Mouse (Mus musculus): ENCODE measurements around the gene Kazn.

DNA sequence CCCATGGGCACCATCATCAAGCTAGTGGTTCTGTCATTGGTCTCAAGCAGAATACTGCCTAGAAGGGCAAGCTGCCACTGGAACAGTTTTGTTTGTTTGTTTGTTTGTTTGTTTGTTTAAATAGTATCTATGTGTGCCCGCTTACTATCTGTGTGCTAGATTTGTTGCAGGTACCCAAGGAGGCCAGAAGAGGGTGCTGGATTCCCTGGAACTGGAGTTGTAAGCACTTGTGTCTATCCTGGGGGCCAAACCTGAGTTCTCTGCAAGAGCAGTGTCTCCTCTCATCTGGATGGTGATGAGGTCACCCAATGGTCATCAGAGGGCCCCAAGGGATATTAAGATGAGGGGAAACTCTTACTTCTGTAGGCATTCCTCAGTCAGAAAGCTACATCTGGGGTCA lies 55.6 kb downstream of the Kazn start:
- TF ChIP-seq ZNF384 (IDR thresholded peaks at IDR 0.05; ENCODE audit: low read depth, low read length) = no peak
- TF ChIP-seq ZC3H11A (IDR thresholded peaks at IDR 0.05; ENCODE audit: borderline replicate concordance, low read depth, low read length) = no peak

Measured in ES-E14 (cell line).